Mouse (Mus musculus) monocyte, adult 2 months (primary cell): ENCODE measurements at regions not wholly inside any gene's neighbourhood (a gene's known extent, or its start where the extent isn't known, plus 50 kb on each side); places are given as distances from the start of the nearest gene placed in this dataset.

Experiments
- DNase-seq, 2 experiments: peaks; one replicate each; pipeline ENCODE4 v3.0.0; 2022; ENCODE audit warnings: low spot score in 2 of 2, low read depth in 1 of 2

DNA sequence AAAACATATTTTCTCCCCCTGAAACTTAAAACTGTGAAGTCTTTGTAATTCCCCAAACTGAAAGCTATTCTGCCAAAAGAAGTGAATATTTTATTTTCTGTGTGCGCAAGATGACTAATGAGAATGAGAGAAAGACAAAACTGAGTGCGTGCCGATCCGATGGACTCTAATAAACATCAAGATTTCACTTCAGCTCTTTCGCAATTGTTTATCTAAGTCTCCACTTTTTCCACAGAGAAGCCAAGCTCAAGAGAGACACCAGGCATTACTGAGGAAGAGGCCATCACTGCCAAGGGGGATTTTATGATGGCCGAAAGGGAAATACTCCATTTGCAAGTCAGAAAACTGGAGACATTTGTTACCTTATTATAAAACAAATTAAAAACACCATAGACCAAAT lies 55.0 kb upstream of the Uqcrfs1 start:
- DNase-seq = no peak

DNA sequence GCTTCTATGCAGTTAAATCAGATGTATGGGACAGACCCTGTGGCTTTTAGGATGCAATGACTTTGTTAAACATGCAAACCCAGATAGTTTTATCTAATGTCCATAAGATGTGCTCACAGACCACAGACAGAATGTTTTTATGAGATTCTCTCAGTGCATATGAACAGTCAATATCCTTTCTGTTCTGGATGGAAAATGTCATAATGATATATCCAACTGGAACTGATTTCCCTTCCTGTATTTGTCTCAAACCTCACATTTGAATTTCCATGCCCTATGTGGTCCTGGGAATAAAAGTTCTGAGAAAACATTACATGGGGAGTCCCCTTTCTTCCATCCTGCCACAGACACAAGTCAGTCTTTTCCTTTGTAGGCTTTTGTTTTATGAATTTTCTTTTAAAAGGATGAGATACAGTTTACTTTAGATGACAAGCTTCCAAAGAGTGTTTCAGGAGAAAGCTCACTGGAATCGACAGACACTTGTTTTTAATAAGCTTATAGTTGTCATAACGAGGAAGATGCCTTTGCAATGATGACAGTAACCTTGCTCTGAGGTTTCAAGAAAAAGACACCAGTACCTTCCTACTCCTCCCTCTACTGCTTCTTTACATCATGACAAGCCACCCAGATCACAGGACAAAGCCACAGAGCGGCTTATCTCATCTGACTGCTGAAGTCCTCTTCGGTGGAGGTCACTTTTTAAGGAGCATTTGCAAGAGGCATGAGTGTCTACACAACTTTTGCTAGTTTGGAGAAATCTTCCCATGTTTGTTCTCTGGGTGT lies 55.7 kb upstream of the Uqcrfs1 start:
- no peak for DNase-seq

DNA sequence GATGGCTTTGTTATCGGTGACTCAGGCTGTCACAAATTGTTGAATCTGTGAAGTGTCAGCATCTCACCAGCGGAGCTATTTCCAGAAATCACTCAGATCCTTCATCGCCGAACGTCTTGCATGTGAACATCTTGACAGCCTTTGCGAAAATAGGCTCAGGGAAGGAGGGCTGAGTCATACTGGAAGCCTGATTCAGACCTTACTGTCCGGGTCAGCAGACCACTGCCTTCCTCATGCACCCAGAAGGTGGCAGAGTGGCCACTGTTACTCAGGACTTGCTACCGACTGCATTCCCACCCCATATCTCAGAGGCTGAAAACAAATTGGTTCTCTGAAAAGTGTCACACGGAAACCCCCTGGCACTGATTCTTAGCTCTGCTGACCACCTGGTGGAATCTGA lies 55.9 kb upstream of the Dusp22 start:
- no peak for DNase-seq

DNA sequence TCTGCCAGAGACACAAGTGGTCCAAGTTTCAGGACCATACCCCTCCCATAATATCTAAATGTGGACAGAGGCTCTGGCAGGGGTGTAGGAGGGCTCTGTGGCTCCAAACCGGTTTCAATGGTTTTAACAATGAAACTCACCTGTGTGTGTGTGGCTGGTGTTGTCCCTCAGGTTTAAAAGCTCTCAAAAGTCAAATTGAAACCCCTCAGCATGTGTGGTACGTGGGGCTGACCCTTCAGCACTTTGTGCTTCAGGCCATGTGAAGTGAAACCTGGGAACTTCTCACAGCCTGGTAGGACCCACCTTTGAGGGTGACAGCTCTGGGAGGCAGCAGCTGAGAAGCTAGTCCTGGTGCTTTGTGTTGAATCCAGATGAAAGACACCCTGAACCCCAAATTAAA lies 52.5 kb upstream of the Dusp22 start:
- DNase-seq = no peak

DNA sequence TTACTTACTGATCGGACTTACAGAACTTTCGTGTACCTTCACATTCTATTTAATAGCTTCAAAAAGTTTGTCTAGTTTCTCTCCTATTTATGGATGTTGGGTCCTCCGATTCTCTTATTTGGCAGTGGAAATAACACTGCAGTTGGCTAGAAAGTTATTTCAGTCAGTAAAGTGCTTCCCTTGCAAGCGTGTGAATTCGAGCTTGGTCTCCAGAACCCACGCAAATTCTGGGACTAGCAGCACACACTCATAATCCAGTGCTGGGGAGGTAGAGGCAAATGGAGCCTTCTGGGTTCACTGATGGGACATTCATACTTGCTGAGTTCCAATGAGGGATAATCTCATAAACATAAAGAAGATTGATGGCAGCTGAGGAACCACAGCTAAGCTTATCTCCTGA lies 51.9 kb upstream of the Dusp22 start:
- no peak for DNase-seq

DNA sequence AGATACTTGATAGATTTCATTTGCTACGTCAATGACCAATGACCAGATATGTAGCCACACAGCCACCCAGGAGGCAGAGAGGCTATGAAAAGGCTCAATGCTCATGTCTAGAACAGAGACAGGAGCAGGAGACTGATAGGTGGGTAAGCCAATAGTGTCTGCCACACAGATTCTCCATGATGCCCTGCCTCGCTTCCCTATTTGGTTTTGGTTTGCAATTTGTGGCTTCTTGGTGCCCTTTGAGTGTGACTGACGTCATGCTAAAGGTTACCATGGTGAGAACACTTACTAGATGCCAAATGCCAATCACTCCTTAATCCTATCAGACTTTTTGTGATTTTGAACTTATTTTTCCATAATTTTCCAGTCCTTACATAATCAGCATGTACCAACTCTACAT lies 50.0 kb upstream of the Dusp22 start:
- DNase-seq = peak in 1 of 2 experiments; percentile 52
